Mouse (Mus musculus) embryonic facial prominence, embryonic 10.5 days (tissue): ENCODE results near the gene Nepn. TPM values are rescaled to one million over a fixed set of nuclear protein-coding genes. Genes with fewer than 3 reads are reported as not detected.
A peak's percentile ranks its signal among the peaks of the same experiment; 100 is the strongest.
"Not testable (repeated sequence)": the region's sequence is repeated elsewhere in the genome, so short reads cannot be mapped to it uniquely, and the experiment has no call there.

Experiments used
- DNase-seq: peaks from one replicate; pipeline ENCODE4 v3.0.0-alpha.2; 2017; ENCODE audit warnings: low spot score
- H3K27ac ChIP-seq: fragments of 300-500 bp; sonication (generic); replicated peaks from 2 replicates; pipeline ENCODE4 v1.5.1; 2016; ENCODE audit warnings: mild to moderate bottlenecking
- H3K27me3 ChIP-seq: fragments of 300-500 bp; sonication (generic); replicated peaks from 2 replicates; pipeline ENCODE4 v1.6.1; 2016; ENCODE audit warnings: low read depth, mild to moderate bottlenecking; ENCODE audit not compliant: poor library complexity, severe bottlenecking
- H3K36me3 ChIP-seq: fragments of 300-500 bp; sonication (generic); replicated peaks from 2 replicates; pipeline ENCODE4 v1.6.1; 2016; ENCODE audit warnings: mild to moderate bottlenecking, moderate library complexity
- H3K4me1 ChIP-seq: fragments of 300-500 bp; sonication (generic); 2 replicates; pipeline ENCODE4 v1.6.1; 2016
- H3K4me3 ChIP-seq: fragments of 300-500 bp; sonication (generic); 2 replicates; pipeline ENCODE4 v1.5.1; 2016; ENCODE audit warnings: mild to moderate bottlenecking, moderate library complexity
- H3K9me3 ChIP-seq: fragments of 300-500 bp; sonication (generic); 2 replicates; pipeline ENCODE4 v1.6.1; 2016; ENCODE audit warnings: mild to moderate bottlenecking
- WGBS: fragments of 180-500 bp; shearing (Covaris S2); methylation state at CpG from one replicate; pipeline ENCODE4 v1.1.7; 2016; 5-methylcytosine and 5-hydroxymethylcytosine counted together
- polyA plus RNA-seq: library from polyadenylated mRNA; unstranded; fragments of >200 nt; fragmentation: Nextera tagmentation; extraction: Ambion mirVana; gene quantifications from 2 replicates; pipeline ENCODE4 v1.2.1, GENCODE M21; 2016

Nepn gene
- not detected in 2 replicates for polyA plus RNA-seq

DNA sequence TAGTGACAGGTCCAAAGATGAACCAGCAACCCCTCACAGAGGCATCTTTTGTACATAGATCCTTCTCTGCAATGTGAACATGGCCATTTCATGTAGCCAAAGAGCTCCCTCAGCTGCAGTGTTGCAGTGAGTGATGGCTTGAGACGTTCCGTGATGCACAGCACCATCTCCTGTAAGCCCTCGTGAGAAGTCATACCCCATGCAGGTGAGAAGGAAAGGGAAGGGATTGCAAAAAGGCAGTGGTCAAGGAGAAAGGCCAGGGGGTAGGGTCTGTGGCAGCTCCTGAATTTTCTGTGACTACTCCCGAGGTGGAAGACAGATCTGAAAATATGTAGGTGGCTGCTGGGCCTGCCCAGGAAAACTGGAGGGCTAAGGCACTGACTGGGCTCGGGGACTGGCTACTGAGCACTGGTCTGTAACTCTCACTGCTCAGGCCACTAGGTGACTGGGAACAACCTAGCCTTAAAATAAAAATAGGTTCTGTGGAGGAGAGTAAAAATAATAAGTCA is at the start of gene Nepn:
TSS of gene Nepn (plus strand) at position 51 of the 509 bp plus-strand sequence.
- H3K36me3 ChIP-seq: no peaks in the 10 kb centered on the region
- H3K9me3 ChIP-seq: no peaks in the 10 kb centered on the region
- H3K4me1 ChIP-seq: peaks cover 13% of the 10 kb centered on the region
- no peak within 1 kb of the TSS for H3K4me3 ChIP-seq
- H3K27ac ChIP-seq: peak within 1 kb of the TSS; percentile 30; the same call in 1 of the 2 replicates
- DNase-seq: no peak
- 86% methylated on average over 5 of the region's 5 CpGs for WGBS
- H3K27me3 ChIP-seq: no peaks in the 10 kb centered on the region

DNA sequence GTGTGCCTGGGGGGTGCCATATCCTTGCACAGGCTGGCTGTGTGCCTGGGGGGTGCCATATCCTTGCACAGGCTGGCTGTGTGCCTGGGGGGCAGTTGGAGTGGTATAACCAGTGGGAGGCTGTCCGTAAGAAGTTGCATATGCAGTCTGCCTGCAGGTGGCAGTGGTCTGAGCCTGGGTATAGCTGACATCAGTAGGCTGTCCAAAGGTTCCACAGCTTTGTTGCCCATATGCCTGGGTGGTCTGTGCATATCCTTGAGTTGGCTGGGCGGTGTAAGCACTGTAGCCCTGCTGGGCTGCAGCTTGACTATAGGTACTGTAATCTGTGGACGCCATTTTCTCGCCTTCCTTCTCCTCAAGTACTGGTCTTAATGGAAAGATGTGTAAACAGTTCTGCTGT is 45.4 kb upstream of the Nepn start:
- not testable (repeated sequence) for H3K4me3 ChIP-seq, DNase-seq, H3K4me1 ChIP-seq, H3K27me3 ChIP-seq, H3K27ac ChIP-seq, H3K9me3 ChIP-seq
- WGBS: 94% methylated on average over 4 of the region's 4 CpGs
- peaks cover 81% of the 10 kb centered on the region for H3K36me3 ChIP-seq

DNA sequence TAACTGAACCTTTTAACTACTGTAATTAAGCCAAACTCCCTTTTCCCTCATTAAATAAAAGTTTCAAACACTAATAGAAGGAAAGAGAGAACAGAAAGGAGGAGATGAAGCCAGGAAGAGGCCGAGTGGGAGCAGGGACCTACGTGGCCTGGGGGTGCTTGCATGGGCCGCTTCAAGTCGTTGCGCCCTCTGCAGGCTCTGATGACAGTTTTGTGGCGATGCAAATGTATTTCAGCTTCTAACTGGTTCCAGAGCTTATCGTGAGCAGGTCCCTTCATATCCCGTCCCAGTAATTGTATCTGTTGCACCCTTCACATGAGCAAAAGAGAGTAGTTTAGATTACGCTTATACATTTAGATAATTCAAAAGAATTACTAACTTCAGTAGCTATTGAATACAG is 35.6 kb upstream of the Nepn start:
- H3K27me3 ChIP-seq: no peaks in the 10 kb centered on the region
- H3K36me3 ChIP-seq: peaks cover 72% of the 10 kb centered on the region
- no peak overlapping the region for H3K4me3 ChIP-seq
- H3K27ac ChIP-seq: no peak overlapping the region
- H3K4me1 ChIP-seq: no peaks in the 10 kb centered on the region
- WGBS: 73% methylated on average over 9 of the region's 9 CpGs
- H3K9me3 ChIP-seq: no peaks in the 10 kb centered on the region
- peak; percentile 16 for DNase-seq

DNA sequence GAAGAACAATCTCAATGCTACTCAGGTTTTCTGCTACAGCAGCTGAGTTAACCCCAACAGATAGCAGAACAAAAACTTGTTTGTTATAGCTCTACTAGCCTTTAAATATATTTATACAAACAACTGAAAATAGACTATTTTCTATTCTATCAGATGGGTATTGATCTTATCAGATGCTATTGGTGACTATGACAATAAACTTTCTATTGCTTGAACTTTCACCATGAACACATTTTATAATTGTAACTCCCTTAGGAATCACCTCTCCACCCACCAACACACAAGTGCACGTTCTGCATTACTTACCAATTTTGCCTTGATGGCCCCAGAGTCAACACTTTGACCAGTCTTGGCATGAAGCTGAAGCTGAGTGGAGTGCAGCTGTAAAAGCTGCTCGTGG is 30.3 kb upstream of the Nepn start, which contains the start of gene Gm26741:
TSS of gene Gm26741 (plus strand) at position 301 of the 400 bp plus-strand sequence.
- 91% methylated on average over 2 of the region's 2 CpGs for WGBS
- no peaks in the 10 kb centered on the region for H3K27me3 ChIP-seq
- no peak within 1 kb of the TSS for H3K27ac ChIP-seq
- H3K4me3 ChIP-seq: no peak within 1 kb of the TSS
- H3K36me3 ChIP-seq: peaks cover 35% of the 10 kb centered on the region
- no peak for DNase-seq
- no peaks in the 10 kb centered on the region for H3K9me3 ChIP-seq
- H3K4me1 ChIP-seq: no peaks in the 10 kb centered on the region

DNA sequence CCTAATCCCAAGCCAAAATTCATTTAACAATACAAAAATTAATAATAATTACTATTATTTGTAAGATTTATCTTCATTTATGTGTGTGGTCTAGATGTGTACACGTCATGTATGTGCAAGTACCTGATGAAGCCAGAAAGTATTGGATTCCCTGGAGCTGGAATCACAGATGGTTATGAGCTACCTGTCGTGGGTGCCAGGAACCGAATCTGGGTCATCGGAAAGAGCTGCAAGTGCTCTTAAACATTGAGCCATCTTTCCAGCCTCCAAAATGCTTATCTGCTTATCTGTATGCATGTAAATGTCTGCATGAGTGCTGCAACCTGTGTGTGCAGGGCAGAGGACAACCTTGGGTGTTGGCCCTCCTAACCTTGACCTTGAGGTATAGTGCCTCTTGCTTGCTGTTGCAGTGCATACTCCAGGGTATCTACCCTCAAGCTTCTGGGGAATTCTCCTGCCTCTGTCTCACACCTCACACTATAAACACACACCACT is 28.5 kb upstream of the Nepn start:
- 96% methylated on average over 4 of the region's 4 CpGs for WGBS
- no peak for DNase-seq
- H3K27ac ChIP-seq: no peak overlapping the region

DNA sequence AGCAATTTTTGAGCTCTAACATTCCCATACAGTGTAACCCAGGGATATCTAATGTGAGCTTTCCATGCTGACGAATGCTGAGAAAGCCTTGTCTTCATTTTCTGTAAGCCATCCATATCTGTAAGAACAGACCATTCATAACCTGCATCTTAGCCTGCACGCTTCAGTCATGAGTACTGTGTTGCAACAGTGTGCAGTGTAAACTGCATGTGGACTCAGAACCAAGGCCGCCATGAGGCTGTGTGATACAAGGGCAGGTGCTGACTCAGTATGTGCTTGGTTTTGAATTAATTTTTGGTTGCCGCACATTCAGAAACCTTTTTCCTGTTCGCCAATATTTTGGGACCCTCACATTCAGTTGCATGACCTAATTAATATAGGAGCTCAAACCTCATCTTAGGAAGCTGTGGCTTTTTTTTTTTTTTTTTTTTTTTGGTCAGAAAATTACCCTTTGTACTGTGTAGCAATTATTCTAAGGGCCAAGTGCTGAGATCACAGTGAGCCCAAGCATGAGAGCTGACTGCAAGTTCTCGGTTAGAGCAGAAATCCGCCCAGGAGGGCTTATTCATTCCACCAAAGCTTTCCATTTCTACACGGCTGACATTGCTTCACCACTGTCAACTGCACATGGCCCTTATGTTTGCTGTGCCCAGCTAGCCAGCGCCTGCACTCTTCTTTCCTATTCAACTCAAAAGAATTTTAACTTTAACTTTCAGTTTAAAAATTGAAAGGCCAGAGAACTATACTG is 27.7 kb upstream of the Nepn start:
- no peak for DNase-seq
- peaks cover 22% of the 10 kb centered on the region for H3K36me3 ChIP-seq
- H3K4me1 ChIP-seq: no peaks in the 10 kb centered on the region
- H3K27ac ChIP-seq: no peak overlapping the region
- 92% methylated on average over 9 of the region's 9 CpGs for WGBS
- H3K4me3 ChIP-seq: no peak overlapping the region
- no peaks in the 10 kb centered on the region for H3K9me3 ChIP-seq
- H3K27me3 ChIP-seq: no peaks in the 10 kb centered on the region

More for the DNA sequence above, 28.5 kb upstream of the Nepn start:
- H3K27me3 ChIP-seq: no peaks in the 10 kb centered on the region
- H3K4me1 ChIP-seq: no peaks in the 10 kb centered on the region
- no peaks in the 10 kb centered on the region for H3K9me3 ChIP-seq
- no peak overlapping the region for H3K4me3 ChIP-seq
- H3K36me3 ChIP-seq: peaks cover 27% of the 10 kb centered on the region

DNA sequence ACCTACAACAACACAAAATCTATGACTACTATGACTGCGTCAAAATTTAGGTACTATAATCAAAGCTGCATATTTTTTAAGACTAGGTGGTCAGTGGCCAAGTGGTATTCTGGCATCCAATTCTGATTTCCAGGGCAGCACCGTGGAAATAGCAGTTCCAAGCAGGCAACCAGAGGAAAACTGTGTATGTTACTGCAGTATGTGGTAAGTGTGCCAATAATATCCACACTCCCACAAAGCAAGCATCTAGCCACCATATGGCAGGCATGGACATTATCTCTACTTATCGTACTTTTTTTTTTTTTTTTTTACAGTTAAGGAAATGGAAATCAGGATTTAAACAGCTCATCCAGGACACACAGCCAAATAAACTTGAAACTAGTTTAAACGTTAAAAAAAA is 20.4 kb upstream of the Nepn start:
- WGBS: 94% methylated on average over 4 of the region's 4 CpGs
- no peaks in the 10 kb centered on the region for H3K4me1 ChIP-seq
- H3K9me3 ChIP-seq: no peaks in the 10 kb centered on the region
- H3K4me3 ChIP-seq: no peak overlapping the region
- DNase-seq: no peak
- H3K27ac ChIP-seq: no peak overlapping the region
- H3K36me3 ChIP-seq: peaks cover 7% of the 10 kb centered on the region
- no peaks in the 10 kb centered on the region for H3K27me3 ChIP-seq

DNA sequence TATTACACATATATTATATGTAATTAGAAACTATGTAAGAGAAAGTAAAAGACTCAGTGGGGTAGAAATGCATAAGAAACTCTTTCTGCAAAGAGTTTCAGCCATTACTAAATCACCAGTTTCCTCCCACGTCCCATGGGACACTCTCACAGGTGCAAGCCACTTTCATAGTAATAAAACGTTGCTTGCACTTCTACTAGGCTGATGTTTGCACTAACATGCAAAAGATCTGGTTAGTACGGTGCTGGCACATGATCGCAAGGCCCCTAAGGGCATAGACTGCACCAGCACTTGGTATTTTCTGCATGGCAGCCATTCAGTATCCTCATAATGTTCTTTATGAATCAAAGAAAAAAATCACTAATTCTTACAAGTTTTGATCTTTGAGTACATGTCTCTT is 14.9 kb upstream of the Nepn start:
- Histone ChIP-seq H3K9me3 (no peaks in the 10 kb centered on the region), H3K36me3 (peaks cover 3% of the 10 kb centered on the region; the same call in 1 of the 2 replicates), H3K27me3 (no peaks in the 10 kb centered on the region), H3K4me1 (no peaks in the 10 kb centered on the region), H3K4me3 (no peak overlapping the region), H3K27ac (no peak overlapping the region)
- DNase-seq: no peak
- 81% methylated on average over 4 of the region's 4 CpGs for WGBS

DNA sequence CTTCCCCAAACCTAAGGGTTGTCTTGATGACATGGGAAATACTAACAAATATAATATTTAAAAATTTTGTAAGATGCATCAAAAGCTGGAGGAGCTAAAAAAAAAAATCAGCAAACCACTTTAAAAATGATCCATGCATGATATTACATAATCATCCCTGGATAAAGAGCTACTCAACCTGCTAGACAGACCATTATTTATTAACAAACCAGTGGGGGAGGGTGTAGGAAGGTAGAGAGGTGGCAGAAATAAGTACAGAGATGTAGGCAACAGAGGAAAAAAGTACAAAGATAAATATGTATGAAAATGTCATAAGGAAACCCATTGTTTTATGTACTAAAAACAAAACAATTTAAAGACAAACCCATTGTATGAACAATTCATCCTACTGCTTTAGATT is 14.1 kb upstream of the Nepn start:
- Histone ChIP-seq H3K27ac (no peak overlapping the region), H3K27me3 (no peaks in the 10 kb centered on the region), H3K4me1 (peaks cover 5% of the 10 kb centered on the region), H3K4me3 (no peak overlapping the region), H3K36me3 (peaks cover 3% of the 10 kb centered on the region; the same call in 1 of the 2 replicates), H3K9me3 (no peaks in the 10 kb centered on the region)
- DNase-seq: no peak

DNA sequence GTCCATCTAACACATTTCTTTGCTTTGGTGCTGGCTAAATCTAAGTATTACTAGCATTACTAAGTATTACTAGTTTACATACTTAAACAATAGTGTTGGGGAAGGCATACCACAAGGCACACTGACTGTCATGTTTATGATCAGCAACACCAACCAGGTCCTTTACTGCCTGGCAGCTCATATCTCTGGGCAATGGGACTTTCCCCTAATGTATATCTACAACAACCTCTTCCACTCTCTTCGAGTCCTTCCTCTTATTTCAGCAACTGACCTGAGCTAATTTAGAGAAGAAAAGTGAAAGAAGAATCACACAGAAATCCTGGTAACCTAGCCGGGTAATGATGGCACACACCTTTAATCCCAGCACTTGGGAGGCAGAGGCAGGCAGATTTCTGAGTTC is 12.3 kb upstream of the Nepn start:
- 92% methylated on average over 2 of the region's 2 CpGs for WGBS
- Histone ChIP-seq H3K4me1 (peaks cover 16% of the 10 kb centered on the region), H3K27ac (no peak overlapping the region), H3K4me3 (no peak overlapping the region), H3K36me3 (no peaks in the 10 kb centered on the region; the same call in 1 of the 2 replicates), H3K9me3 (no peaks in the 10 kb centered on the region), H3K27me3 (no peaks in the 10 kb centered on the region)
- DNase-seq: no peak

DNA sequence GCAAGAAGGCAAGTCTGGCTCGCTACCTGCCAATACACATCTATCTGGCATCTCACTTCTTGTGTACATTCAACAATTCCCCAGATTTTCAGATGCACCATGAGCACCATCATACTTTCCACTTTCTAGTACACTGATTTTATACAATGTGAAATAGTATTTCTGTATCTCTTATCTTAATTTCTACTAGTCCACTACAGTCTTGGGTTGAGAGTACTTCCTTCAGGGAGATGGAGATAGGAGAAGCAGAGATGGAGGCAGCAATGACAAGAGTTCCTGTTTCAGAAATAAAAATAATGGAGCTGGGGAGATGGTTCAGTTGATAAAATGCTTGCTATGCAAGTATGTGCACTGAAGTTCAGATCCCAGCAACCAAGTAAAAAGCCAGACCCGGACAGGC is 11.0 kb upstream of the Nepn start:
- WGBS: 96% methylated on average over 2 of the region's 2 CpGs
- no peak overlapping the region for H3K27ac ChIP-seq
- H3K9me3 ChIP-seq: no peaks in the 10 kb centered on the region
- no peak for DNase-seq
- peaks cover 21% of the 10 kb centered on the region for H3K4me1 ChIP-seq
- no peak overlapping the region for H3K4me3 ChIP-seq
- no peaks in the 10 kb centered on the region for H3K27me3 ChIP-seq
- no peaks in the 10 kb centered on the region for H3K36me3 ChIP-seq

DNA sequence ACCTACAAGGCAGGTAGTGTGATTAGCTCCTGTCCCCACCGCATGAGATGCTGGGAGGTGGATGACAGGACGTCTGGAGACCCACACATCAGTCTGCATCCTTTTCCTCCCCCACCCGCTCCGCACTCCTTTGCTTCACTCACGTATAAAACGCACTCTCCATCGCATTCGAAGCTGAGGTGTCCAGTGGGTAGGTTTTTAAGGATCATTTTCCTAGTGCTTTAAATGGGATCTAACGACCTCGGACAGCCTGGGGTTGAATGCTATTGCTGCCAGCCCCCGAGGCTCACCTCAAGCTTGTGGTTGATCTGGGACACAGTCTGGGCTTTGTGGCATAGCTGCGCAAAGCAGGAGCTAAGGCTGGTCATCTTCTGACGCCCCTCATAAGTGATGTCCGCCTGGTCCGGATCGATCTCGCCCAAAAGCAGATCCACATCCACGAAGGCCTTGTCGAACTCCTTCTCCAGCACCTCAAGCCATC is 7.4 kb upstream of the Nepn start:
- H3K4me3 ChIP-seq: peak overlapping the region; percentile 97
- WGBS: under 1% methylated on average over 19 of the region's 19 CpGs
- no peaks in the 10 kb centered on the region for H3K36me3 ChIP-seq
- H3K27ac ChIP-seq: peak overlapping the region; percentile 94
- peaks cover 23% of the 10 kb centered on the region for H3K4me1 ChIP-seq
- H3K9me3 ChIP-seq: no peaks in the 10 kb centered on the region
- H3K27me3 ChIP-seq: no peaks in the 10 kb centered on the region
- DNase-seq: no peak
